Mouse (Mus musculus) layer of hippocampus, postnatal 25 days (tissue): ENCODE measurements around the gene Hnrnph1. TPM values are rescaled to one million over a fixed set of nuclear protein-coding genes. Genes with fewer than 3 reads are reported as not detected.
"Not testable (repeated sequence)": the region's sequence is repeated elsewhere in the genome, so short reads cannot be mapped to it uniquely, and the experiment has no call there.

Experiments used
- DNase-seq, 2 experiments: peaks; one replicate each; pipeline ENCODE4 v3.0.0; 2022; ENCODE audit warnings: mixed read lengths in 2 of 2, low spot score in 1 of 2; ENCODE audit errors: extremely low spot score in 1 of 2
- total RNA-seq, 2 experiments: library from RNA; stranded (reverse); gene quantifications; 2 replicates each; pipeline ENCODE4 v1.2.3; 2021

The Hnrnph1 gene
- total RNA-seq: 100 to 1,000 TPM; 241 to 264 TPM

DNA sequence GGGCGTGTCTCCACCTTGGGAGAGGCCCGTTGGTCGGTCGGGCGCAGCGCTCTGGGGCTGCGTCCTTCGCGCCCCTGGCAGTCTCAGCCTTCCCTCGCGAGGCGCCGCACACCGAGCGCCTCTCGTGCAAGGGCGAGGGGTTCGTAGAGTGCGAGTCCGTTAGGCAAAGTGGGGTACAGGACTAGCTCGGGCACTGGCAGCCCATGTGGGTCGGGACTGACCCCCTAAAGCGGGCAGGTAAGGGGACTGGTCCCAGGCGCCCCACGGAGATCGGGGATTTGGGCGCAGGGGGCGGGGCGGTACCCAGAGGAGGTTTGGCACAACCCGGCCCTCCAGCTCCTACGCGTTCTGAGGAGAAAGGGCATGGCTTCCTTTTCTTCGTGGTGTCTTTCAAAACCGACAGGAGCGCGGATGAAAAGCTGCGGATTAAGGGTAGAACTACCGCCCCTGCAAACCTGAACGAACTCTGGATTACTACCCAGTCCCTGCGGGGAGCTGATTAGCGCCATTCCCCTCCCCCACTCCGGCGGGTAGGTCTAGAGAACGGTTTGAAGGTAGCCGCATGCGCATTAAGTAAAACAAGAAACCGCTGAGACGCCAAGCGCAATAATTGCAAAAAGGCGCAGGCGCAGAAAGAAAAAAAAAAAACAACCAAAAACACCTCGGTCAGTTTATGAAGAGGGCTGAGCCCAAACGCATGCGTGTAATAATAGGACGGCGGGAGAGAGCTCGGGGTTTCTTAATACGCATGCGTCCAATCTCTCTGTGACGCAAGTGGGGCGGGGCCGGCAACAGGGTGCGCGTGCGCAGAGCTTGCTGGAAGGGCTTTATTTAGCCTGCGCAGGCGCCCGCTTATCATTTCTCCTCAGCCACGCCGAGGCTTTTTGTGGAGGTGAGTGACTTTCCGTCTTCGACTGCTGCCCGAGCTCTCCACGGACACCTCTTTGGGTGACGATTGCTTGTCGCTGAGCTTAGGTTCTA lies at the start of gene Hnrnph1:
TSS of gene Hnrnph1 (plus strand) at position 80 of the 981 bp plus-strand sequence.
- DNase-seq: peak; percentile 97 to 99

DNA sequence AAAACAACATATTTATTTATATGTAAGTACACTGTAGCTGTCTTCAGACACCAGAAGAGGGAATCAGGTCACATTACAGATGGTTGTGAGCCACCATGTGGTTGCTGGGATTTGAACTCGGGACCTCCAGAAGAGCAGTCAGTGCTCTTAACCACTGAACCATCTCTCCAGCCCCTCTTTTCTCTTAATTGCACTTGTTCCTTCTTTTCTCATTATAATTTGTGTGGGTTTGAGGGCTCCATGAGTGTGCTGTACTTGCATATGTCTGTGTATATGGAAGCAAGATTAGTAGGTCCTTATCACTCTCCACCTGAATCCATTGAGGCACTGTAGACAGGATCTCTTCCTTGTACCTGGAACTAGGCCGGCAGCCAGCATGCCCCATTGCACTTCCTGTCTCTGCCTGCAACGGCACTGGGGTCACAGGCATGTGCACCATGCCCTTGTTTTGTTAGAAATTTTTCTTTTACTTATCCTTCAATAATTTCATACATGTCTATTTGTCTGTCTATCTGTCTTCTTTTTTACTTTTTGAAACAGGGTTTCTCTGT lies 48.6 kb upstream of the Hnrnph1 start:
- DNase-seq: no peak

DNA sequence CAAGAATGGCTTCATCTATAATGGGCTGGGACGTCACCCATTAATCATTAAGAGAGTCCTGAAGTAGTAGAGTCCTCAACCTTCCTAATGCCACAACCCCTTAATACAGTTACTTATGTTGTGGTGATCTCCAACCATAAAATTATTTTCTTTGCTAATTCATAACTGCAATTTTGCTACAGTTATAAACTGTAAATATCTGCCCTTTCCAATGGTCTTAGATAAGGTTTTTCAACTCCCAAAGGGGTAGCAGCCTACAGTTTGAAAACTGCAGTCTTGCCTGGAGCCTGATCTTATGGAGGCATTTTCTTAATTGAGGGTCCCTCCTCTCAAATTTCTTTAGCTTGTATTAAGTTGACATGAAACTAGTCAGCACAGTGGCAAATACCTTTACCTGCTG lies 47.4 kb upstream of the Hnrnph1 start:
- DNase-seq: no peak

DNA sequence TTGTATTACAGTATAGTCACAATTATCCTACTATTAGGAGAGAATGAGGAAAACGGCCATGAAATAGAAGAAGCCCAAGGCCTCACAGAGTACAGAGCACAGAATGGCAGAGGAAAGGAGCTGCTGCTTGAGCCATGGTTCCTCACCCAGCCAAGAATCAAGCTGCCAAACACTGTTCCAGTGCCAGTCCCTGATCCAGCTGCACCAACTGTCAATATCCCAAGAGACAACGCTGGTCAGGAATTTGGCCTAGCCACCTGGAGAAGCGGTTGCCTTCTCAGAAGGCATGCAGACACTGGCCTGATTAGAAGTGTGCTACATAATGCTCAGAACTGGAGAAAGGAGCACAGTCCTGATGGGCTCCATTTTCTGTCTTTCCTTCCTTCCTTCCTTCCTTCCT lies 43.6 kb upstream of the Hnrnph1 start:
- DNase-seq: no peak

DNA sequence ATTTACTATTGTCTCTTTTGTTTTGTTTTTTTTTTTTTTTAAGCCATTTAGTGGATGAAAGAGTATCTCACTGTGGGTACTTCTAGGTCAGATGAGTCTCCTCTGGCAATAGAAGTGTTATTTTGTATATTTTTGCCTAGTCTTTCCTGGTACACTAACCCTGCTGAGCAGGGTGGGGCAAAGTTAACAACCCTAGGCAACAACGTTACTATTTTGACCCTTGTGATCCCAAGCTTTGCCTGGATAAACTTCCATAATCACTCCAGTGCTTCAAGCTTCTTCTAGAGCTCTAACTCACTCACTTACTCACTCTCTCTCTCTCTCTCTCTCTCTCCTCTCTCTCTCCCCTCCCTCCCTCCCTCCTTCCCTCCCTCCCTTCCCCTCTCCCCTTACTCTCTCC lies 40.7 kb upstream of the Hnrnph1 start:
- DNase-seq: no peak

DNA sequence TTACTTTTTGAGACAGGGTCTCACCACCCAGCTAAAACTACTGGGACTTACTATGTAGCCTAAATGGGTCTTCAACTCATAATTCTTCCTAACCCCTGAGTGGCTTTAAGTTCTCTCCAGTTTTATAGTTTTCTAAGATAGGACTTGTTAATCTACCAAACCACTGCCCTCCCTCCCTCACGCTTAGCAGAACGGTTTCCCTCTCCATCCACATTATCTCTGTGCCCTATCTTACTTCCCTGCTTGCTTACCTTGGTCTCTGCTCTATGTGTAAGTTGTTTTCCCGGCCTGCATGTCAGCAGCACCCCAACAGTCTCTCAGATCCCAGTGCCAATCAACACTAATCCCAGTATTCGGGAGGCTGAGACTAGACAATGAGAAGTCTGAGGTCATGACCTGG lies 39.9 kb upstream of the Hnrnph1 start:
- no peak for DNase-seq

DNA sequence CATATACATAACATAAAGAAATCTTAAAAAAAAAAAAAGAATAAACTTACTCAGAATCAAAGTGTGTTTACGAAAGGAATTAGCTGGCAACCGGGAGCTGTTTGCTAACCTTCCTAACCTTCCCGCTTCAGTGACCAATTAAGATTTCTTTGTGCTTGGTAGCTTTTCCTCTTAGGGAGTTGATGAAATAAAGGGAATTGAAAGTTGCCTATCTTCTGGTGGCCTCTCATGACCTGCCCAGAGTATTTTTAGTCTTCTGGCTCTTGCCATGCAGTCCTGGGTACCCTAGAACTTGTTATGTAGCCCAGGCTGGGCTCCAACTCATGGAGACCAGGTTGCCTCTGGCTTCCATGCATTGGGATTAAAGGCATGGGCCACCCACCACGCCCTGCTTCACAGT lies 31.3 kb upstream of the Hnrnph1 start:
- no peak for DNase-seq

DNA sequence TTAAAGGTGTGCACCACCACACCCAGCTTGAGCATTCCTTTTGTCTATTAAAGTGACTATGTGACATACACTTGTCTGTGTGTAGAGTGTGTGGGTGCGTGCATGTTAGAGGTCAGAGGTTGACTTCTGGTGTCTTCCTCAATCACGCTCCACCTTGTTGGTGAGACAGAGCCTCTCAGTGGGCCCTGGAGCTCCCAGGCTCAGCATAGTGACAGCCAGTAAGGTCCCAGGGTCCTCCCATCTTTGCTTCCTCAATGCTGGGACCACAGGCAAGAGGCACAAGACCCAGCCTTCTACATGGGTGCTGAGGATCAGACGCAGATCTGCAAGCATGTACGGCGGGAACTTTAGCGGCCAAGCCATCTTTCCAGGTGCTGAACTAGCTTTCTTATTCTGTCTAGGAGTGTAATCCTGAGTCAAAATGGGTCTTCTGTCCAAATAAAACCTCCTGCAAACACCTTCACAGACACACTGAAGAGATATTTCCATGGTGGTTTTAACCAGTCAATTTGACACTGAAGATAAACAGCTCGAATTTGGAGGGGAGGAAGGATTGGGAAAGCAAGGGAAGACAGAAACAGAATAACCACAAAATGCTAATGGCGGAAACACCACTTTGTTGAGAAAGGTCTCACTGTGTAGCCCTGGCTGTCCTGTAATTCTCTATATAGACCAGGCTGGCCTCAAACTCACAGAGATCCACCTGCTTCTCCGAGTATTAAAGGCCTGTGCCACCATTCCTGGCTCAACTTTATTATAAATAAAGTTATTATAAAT lies 30.3 kb upstream of the Hnrnph1 start:
- no peak for DNase-seq

DNA sequence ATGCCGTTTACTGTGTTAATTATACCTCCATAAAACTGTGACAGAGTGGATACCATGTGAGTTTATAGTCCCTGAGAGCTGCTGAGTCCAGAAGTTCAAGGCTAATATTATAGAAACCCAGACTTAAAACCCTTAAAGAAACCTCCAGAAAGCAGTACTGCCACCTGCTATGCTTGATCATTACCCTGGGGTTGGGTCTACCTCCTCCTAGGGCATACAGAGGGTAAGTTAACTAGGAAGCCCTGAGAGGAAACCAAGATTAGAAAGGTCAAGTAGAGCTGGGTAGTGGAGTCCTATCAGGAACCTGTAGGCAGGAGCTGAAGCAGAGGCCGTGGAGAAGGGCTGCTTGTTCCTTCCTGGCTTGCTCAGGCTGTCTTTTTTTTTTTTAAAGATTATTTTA lies 24.6 kb upstream of the Hnrnph1 start:
- no peak for DNase-seq

DNA sequence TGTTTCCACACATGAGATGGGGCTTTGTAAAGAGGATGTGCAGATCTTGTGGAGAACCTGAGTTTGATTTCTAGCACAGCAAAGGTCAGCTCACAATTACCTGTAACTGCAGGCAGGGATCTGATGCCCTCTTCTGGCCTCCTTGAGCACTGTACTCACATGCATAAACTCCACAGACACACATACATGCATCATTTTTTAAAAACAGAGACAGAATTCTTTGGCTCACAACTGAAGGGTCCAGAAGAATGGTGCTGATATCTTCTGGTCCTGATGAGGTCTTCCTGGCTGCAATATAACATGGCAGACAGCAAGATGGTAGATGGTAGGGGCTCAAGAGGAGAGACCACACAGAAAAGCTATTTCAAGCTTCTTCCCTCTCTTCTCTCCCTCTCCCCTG lies 22.6 kb upstream of the Hnrnph1 start, which contains the start of gene Cby3:
TSS of gene Cby3 (plus strand) at position 301 of the 400 bp plus-strand sequence.
- DNase-seq: no peak

DNA sequence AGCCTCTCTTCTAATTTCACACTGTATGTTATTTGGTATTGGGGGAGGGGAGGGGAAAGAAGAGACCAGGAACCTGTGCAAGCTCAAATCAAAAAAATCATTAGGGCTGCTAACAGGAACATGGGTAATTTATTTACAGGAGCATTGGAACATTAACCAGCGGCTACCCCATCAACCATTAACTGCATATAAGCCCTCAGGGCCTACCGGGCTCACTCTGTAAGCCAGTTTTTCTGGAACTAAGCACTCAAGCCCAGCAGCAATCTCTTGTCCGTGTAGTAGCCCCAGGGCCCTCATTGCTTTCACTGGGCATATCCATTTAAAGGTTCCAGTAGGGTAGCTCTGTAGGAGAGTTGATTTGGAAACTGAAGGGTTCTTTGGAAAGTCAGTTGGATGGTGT lies 21.9 kb upstream of the Hnrnph1 start:
- no peak for DNase-seq

DNA sequence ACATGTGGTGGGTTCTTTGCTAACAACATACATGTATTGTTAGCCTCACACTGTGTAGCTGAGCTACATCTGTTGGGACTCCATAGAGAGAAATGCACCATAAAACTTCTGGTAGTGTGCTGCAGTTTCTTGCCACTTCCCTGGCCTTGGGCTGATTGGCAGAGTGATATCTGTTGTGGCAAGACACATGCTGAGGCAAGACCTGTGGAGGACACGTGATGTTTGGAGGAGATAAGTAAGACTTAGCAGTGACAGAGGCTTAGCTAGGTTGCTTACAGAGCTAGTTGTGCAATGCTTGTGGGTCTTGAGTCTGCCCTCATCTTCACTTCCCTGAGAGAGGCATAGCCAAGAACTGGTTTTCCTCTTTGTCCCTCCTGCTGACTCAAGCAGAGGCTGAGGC lies 21.4 kb upstream of the Hnrnph1 start:
- no peak for DNase-seq

DNA sequence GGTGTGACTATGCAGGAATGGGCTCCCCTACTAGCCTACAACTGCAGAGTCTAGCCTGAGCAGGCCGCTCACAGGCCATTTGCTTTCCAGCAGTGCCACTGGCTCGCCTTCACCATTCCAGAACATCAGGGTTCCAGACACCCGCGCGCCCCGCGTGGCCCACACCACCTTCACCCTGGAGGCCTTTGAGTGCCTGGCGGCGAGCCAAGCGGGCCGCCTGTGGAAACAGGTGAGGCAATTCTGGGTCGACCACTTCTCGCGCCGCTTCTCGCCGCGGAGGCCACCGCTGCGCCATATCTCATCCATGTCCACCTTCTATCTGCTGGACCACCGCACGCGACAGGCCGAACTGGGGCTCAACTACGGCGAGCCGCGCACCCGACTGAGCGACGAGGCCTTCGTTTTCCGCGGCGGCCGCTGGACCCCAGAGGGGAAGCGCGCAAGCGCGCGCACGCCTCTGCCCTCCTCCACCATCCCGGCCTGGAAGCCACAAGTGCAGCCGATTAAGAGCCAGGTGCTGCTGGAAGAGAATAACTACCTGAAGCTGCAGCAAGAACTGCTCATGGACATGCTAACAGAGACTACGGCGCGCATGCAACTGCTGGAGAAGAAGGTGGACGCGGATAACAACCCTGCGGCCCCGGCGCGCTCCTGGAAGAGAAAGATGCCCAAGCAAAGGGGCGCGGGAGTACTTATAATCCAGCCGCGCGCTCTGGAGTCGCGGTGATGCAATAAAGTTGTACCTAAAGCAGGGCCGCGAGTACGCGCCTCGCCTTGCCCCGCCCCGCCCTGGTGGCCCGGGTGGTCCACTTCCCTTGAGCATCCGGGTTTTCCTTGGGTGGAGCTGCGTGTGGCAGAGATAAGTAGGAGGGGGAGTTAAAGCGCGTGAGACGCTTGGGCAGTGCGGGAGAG lies 17.6 kb upstream of the Hnrnph1 start:
- peak; percentile 49 to 63 for DNase-seq

DNA sequence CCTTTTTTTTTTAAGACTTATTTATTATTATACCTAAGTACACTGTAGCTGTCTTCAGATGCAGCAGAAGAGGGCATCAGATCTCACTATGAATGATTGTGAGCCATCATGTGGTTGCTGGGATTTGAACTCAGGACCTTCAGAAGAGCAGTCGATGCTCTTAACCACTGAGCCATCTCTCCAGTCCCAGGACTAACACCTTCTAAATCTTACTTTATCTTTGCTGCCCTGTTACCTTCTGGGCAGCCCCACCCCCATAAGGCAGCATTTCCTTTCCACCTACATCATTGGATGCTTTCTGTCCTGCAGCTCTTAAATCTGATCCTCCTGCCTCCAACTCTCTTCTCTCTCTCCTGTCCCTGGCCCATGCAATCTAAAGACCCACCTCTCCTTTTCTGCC lies 15.5 kb upstream of the Hnrnph1 start:
- not testable (repeated sequence) for DNase-seq

DNA sequence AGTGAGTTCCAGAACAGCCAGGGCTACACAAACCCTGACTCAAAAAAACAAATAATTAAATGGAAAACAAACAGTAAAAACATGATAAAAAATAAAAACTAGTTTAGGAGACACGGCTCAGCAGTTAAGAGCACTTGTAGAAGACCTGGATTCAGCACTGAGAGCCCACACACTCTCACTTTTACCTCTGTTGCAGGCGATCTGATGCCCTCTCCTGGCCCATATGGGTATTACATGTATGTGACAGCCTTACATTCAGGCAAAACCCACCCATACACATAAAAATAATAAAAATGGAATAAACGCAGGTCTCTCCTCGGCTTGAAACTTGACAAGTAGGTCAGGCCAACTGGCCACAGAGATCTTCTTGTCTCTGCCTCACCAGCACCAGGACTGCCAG lies 12.2 kb upstream of the Hnrnph1 start:
- DNase-seq: peak; percentile 44 to 79

DNA sequence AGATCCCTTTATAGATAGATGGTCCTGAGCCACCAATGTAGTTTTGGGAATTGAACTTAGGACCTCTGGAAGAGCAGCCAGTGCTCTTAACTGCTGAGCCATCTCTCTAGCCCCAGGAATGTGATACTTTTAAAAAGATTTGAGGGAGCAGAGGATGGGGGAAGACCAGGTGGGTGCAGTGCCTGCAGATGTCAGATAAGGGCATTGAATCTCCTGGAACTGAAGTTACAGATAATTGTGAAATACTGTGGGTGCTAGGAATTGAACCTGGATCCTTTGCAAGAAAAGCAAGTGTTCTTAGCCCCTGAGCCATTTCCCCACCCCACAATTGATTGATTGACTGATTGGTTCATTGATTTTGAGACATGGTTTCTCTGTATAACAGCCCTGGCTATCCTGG lies 11.5 kb upstream of the Hnrnph1 start:
- no peak for DNase-seq

DNA sequence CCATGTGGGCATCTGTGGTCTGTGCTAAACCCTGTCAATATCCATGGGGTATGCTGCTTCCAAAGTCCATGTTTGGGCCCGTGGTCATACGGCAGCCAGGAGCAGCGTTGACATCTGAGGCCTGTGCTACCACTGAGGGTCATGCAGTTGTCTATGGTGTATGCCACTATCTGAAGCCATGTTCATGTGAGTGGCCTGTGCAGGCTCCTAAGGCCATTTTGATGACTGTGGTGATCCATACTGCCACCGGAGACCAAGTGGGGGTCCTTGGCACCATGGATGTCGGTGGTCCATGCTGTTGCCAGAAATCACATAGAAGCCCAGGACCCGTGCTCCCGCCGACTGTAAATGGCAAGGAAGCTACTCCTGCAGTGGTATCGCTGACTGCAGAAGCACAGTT lies 9.3 kb upstream of the Hnrnph1 start:
- DNase-seq: no peak

DNA sequence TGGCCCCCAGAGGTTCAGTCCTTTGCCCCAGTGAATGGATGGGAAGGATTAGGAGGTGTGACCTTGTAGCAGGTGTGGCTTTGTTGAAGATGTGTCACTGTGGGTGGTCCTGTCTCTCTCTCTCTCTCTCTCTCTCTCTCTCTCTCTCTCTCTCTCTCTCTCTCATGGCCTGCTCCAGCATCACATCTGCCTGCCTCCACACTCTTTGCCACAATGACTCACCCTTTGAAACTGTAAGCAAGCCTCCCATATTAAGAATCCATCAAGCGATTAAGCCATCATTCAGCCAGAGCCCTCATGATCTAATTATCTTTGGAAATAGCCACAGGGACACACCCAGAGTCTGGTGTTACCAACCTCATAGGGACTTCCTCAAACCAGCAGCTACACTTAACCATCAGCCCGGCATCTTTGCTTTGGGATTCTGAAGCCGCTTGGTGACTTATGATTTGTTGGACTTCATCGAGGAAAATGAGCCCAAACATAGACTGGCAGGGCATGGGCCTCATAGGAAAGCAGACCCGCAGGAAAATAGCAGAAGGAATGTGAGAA lies 7.4 kb upstream of the Hnrnph1 start:
- no peak for DNase-seq

DNA sequence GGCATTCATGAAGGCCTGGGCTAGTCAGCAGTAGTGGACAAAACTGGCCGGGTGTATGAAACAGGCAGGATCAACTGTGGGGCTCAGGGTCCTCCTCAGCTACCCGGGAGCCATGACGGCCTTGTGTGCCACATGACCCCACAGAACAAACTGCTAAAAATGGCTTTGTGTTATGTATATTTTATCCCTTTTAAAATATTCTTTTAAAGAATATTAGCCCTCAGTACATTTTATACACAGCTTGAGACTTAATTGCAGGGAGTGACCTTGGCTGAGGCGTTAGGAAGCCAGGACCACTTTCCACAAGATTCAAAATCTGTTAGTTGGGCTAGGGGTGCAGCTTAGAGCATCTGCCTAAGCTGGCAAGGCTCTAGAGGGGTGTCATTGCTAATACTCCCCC lies 5.8 kb upstream of the Hnrnph1 start:
- no peak for DNase-seq

DNA sequence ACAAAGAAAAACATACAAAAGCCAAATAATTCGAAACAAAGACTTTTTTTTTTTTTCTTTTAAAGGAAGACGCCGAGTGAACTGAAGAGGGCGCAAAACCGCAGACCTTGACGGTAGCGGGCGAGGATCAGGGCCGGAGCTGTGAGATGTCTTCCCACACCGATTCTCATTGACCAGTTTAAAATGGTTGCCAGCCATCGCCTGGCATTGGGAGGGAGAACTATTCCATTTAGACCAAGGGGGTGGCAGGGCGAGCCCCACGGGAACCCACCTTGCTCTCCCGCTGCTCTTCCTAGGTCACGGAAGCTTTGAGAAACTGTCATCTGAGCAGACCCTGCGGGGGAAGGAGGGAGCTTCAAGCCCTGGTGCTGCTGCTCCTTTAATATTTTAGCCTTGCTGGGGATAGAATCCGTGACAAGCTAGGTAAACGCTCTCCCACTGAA lies 5.4 kb upstream of the Hnrnph1 start:
- DNase-seq: peak; percentile 24 to 53
